Mouse (Mus musculus): ENCODE data around the gene Adcy5. TPM values are rescaled to one million over a fixed set of nuclear protein-coding genes. Genes with fewer than 3 reads are reported as not detected.

Adcy5 gene
- polyA plus RNA-seq, 1 experiment from 2014 or later = 8.4 TPM

- DNase-seq (no peak), ATAC-seq (ENCODE audit: low FRiP score, low TSS enrichment) (no peak)
- Histone ChIP-seq H3K27ac (replicated peaks; ENCODE audit: low read depth, low read length) (no peak overlapping the region), H3K36me3 (ENCODE audit: control insufficient read depth, insufficient read depth, low read length) (peaks cover 6% of the 10 kb centered on the region), H3K27me3 (ENCODE audit: control insufficient read depth, insufficient read depth, low read length) (no peaks in the 10 kb centered on the region), H3K9ac (replicated peaks; ENCODE audit: low read length) (no peak overlapping the region), H3K4me3 (replicated peaks; ENCODE audit: low read depth, low read length) (no peak overlapping the region), H3K9me3 (ENCODE audit: control insufficient read depth, low read length) (no peaks in the 10 kb centered on the region), H3K4me1 (ENCODE audit: control insufficient read depth, insufficient read depth, low read length) (no peaks in the 10 kb centered on the region), H3K4me2 (ENCODE audit: low read length) (no peak overlapping the region)
Observed at GRCm38 (mm10) chr16:35316856-35317264, 162.2 kb downstream of the Adcy5 start.

- no peaks in the 10 kb centered on the region for H3K4me1 ChIP-seq (ENCODE audit: control insufficient read depth, insufficient read depth, low read length)
- H3K27me3 ChIP-seq (ENCODE audit: control insufficient read depth, insufficient read depth, low read length) = no peaks in the 10 kb centered on the region
- no peak overlapping the region for H3K9ac ChIP-seq (replicated peaks; ENCODE audit: low read length)
- H3K4me2 ChIP-seq (ENCODE audit: low read length) = no peak overlapping the region
- ATAC-seq (ENCODE audit: low FRiP score, low TSS enrichment) (no peak), DNase-seq (no peak)
- no peak overlapping the region for H3K4me3 ChIP-seq (replicated peaks; ENCODE audit: low read depth, low read length)
- H3K36me3 ChIP-seq (ENCODE audit: control insufficient read depth, insufficient read depth, low read length) = peaks cover 6% of the 10 kb centered on the region
- no peak overlapping the region for H3K27ac ChIP-seq (replicated peaks; ENCODE audit: low read depth, low read length)
- H3K9me3 ChIP-seq (ENCODE audit: control insufficient read depth, low read length) = no peaks in the 10 kb centered on the region
- 80% methylated on average over 5 of the region's 5 CpGs for WGBS
Observed at GRCm38 (mm10) chr16:35317460-35317859, 162.8 kb downstream of the Adcy5 start.

DNA sequence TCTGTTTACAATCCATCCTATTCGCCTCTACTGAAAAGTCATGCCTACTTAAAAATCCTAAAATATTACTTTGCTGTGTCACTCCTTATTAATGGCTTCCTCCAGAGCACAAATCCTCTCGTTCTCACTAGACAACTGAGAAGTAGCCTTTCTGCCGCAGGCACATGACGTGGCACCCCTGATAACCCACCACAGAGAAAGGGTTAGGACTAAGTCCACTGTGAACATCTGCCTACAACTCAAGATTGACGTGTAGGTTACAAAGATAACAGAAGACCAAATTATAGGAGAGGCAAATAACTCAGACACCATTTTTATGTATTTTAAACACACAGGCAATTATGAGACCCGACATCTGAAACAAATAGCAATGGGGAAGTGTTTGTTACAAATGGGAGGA is 163.7 kb downstream of the Adcy5 start:
- Histone ChIP-seq H3K36me3 (ENCODE audit: control insufficient read depth, insufficient read depth, low read length) (peaks cover 5% of the 10 kb centered on the region), H3K4me2 (ENCODE audit: low read length) (no peak overlapping the region), H3K27me3 (ENCODE audit: control insufficient read depth, insufficient read depth, low read length) (no peaks in the 10 kb centered on the region), H3K27ac (replicated peaks; ENCODE audit: low read depth, low read length) (no peak overlapping the region), H3K9me3 (ENCODE audit: control insufficient read depth, low read length) (no peaks in the 10 kb centered on the region), H3K4me1 (ENCODE audit: control insufficient read depth, insufficient read depth, low read length) (no peaks in the 10 kb centered on the region), H3K9ac (replicated peaks; ENCODE audit: low read length) (no peak overlapping the region), H3K4me3 (replicated peaks; ENCODE audit: low read depth, low read length) (no peak overlapping the region)
- WGBS = 87% methylated on average over 6 of the region's 6 CpGs
- no peak for DNase-seq
- ATAC-seq (ENCODE audit: low FRiP score, low TSS enrichment) = no peak

- H3K9ac ChIP-seq (replicated peaks; ENCODE audit: low read length) = no peak overlapping the region
- peak; percentile 83 for DNase-seq
Observed at GRCm38 (mm10) chr16:35319335-35319734, 164.7 kb downstream of the Adcy5 start.

DNA sequence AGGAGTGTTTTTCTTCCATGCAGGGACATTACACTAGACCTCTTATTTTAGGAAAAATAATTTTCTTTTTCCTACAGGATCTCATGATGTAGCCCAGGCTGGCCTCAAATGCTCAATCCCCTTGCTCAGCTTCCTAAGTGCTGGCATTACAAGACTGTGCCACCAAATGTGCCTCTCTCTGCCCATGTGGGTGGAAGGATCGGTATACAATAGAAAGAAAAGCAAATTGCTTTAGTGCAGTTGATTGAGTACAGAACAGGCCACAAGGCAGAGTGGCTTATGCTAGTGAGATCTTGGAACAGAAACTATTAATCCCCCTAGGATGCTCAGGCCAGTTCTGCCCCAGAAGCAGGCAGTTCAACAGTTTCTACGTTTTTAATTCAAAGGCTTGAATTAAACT is 165.1 kb downstream of the Adcy5 start:
- H3K9me3 ChIP-seq (ENCODE audit: control insufficient read depth, low read length) = no peaks in the 10 kb centered on the region
- 0 out of 2 replicates have a peak overlapping the region, but pooled peaks have one; percentile 2 for H3K27ac ChIP-seq (replicated peaks; ENCODE audit: low read depth, low read length)
- no peaks in the 10 kb centered on the region for H3K4me1 ChIP-seq (ENCODE audit: control insufficient read depth, insufficient read depth, low read length)
- no peak overlapping the region for H3K4me2 ChIP-seq (ENCODE audit: low read length)
- H3K9ac ChIP-seq (replicated peaks; ENCODE audit: low read length) = no peak overlapping the region
- no peak for DNase-seq
- H3K27me3 ChIP-seq (ENCODE audit: control insufficient read depth, insufficient read depth, low read length) = no peaks in the 10 kb centered on the region
- WGBS = 88% methylated on average over 2 of the region's 2 CpGs
- no peaks in the 10 kb centered on the region for H3K36me3 ChIP-seq (ENCODE audit: control insufficient read depth, insufficient read depth, low read length)
- no peak for ATAC-seq (ENCODE audit: low FRiP score, low TSS enrichment)
- no peak overlapping the region for H3K4me3 ChIP-seq (replicated peaks; ENCODE audit: low read depth, low read length)

More at GRCm38 (mm10) chr16:35319335-35319734, 164.7 kb downstream of the Adcy5 start:
- Histone ChIP-seq H3K4me1 (ENCODE audit: control insufficient read depth, insufficient read depth, low read length) (no peaks in the 10 kb centered on the region), H3K36me3 (ENCODE audit: control insufficient read depth, insufficient read depth, low read length) (no peaks in the 10 kb centered on the region), H3K4me2 (ENCODE audit: low read length) (no peak overlapping the region), H3K27ac (replicated peaks; ENCODE audit: low read depth, low read length) (0 out of 2 replicates have a peak overlapping the region, but pooled peaks have one; percentile 2), H3K9me3 (ENCODE audit: control insufficient read depth, low read length) (no peaks in the 10 kb centered on the region), H3K4me3 (replicated peaks; ENCODE audit: low read depth, low read length) (no peak overlapping the region), H3K27me3 (ENCODE audit: control insufficient read depth, insufficient read depth, low read length) (no peaks in the 10 kb centered on the region)
- 33% methylated on average over 4 of the region's 4 CpGs for WGBS
- ATAC-seq (ENCODE audit: low FRiP score, low TSS enrichment) = no peak; the same call in 1 of the 2 replicates

DNA sequence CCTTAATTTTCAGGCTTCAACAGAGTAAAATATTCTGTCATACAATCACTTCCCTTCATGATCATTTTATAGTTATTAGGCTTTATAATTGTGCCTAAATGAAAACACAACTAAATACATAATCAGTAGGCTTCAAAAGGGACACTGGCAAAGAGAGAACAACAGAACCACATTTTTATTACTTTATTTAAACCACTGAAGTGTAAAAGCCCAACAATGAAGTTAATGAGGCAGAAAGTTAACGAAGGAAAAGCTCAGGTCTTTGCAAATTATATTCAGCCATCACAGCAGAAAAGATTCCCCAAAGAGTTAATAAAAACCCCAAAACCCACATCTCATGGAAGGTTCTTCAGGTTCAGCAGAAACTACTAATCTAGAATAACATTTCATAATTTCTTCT is 175.8 kb downstream of the Adcy5 start:
- Histone ChIP-seq H3K4me1 (ENCODE audit: control insufficient read depth, insufficient read depth, low read length) (no peaks in the 10 kb centered on the region), H3K9ac (replicated peaks; ENCODE audit: low read length) (no peak overlapping the region), H3K9me3 (ENCODE audit: control insufficient read depth, low read length) (no peaks in the 10 kb centered on the region), H3K36me3 (ENCODE audit: control insufficient read depth, insufficient read depth, low read length) (peaks cover 15% of the 10 kb centered on the region), H3K4me2 (ENCODE audit: low read length) (no peak overlapping the region), H3K27ac (replicated peaks; ENCODE audit: low read depth, low read length) (no peak overlapping the region), H3K27me3 (ENCODE audit: control insufficient read depth, insufficient read depth, low read length) (no peaks in the 10 kb centered on the region), H3K4me3 (replicated peaks; ENCODE audit: low read depth, low read length) (no peak overlapping the region)
- no peak for ATAC-seq (ENCODE audit: low FRiP score, low TSS enrichment)
- WGBS = 52% methylated on average over 1 of the region's 1 CpGs
- no peak for DNase-seq

Other genes with a start within 250 kb of the Adcy5 start
- 25.9 and 26.2 TPM in 2 replicates for gene Hacd2, start 132.4 kb upstream of the Adcy5 start, polyA plus RNA-seq (2014; fragmentation: Nextera tagmentation; extraction: Ambion mirVana)
- 43.0 and 45.3 TPM in 2 replicates for gene Sec22a, start 209.0 kb downstream of the Adcy5 start, polyA plus RNA-seq (2014; fragmentation: Nextera tagmentation; extraction: Ambion mirVana)